Mouse (Mus musculus) gastrocnemius, postnatal 14 days (tissue): ENCODE data around the gene Cdh8. TPM values are rescaled to one million over a fixed set of nuclear protein-coding genes. Genes with fewer than 3 reads are reported as not detected.

Source experiments
- DNase-seq: peaks from one replicate; pipeline ENCODE4 v3.0.0; 2021; ENCODE audit warnings: mixed read lengths
- intact Hi-C: fragments of 180-260 bp; cut with DNase I; formaldehyde crosslinking; loops from one replicate; pipeline ENCODE4 v1.15.1; 2025; ENCODE audit warnings: low total_unique reads
- long read RNA-seq, 2 experiments: library from polyadenylated mRNA; stranded (forward); transcript quantifications; one replicate each; pipeline ENCODE4 v2.0.0; 2021
- total RNA-seq, 2 experiments: library from RNA; stranded (reverse); gene quantifications; 2 replicates each; pipeline ENCODE4 v1.2.3; 2021

The Cdh8 gene
- total RNA-seq: under 1 TPM; 0.08 to 0.24 TPM
- long read RNA-seq, experiment 1: 0 reads
- long read RNA-seq, experiment 2: 0 reads

DNA sequence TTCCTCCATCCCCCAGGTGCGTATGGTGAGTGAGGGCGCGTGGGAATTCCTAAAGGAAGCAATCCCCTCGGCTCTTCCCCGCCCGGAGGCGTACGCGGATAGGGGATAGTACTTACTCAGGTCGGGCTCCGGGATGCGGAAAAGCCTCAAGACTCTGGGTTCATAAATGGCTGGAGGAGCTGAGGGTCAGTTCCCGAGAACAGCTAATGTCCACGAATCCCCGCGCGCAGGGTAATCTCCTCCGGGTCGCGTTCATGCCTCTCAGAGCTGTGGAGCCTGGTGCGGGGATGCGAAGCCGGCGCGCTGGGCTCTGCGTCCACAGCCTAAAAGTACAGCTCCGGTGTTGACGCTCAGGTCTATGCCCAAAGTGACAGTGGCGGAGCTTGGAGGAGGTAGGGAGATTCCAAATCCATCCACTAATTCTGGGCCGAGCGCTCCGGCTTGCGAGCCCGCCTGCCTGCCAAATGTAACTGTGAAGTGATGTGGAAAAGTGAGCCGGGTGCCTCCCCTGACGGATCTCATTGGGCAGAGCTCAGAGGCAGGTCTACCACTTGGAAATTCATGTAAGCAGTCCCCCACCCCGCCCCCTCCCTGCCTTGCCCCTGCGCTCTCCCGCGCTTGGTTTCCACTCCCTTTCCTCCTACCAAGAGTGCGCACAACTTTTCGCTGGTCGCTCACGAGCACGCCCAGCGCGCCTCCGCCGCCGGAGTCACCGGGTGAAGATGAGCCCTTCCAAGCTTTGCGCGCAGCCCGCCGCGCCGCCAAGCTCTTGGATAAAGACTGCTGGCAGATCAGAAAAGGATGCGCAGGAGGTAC lies at the start of gene Cdh8:
Cdh8 (minus strand) TSS at position 506 of the 816 bp plus-strand sequence.
- DNase-seq: no peak
- intact Hi-C loops: no loop called here

GRCm38 (mm10) chr8:99446506-99446905 lies 30.2 kb upstream of the Cdh8 start:
- DNase-seq: no peak
- intact Hi-C loops: no loop called here

- intact Hi-C loops: no loop called here
- DNase-seq: no peak
Observed at GRCm38 (mm10) chr8:99425901-99426300, 9.6 kb upstream of the Cdh8 start.

DNA sequence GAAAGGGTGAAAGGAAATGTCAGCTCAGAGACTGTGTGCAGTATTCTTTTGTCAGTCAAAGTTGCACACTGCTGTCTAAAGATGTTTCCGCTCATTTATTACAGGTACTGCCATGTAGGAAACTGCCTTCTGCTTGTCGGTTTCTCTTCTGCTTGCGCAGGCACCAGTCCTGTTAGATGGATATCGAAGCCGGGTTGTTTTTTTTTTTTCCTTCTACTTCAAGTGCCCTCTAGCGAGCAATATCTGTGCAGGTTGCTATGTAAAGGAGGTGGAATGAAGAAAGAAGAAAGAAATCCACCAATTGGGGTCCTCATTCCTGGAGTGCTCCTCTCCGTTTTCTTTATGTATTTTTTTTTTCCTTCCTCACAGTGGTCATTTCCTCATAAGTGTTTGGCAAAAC lies 5.2 kb upstream of the Cdh8 start:
- intact Hi-C loops: no loop called here
- no peak for DNase-seq

GRCm38 (mm10) chr8:99419726-99420125 lies 3.5 kb upstream of the Cdh8 start:
- DNase-seq: no peak
- intact Hi-C loops: no loop called here

DNA sequence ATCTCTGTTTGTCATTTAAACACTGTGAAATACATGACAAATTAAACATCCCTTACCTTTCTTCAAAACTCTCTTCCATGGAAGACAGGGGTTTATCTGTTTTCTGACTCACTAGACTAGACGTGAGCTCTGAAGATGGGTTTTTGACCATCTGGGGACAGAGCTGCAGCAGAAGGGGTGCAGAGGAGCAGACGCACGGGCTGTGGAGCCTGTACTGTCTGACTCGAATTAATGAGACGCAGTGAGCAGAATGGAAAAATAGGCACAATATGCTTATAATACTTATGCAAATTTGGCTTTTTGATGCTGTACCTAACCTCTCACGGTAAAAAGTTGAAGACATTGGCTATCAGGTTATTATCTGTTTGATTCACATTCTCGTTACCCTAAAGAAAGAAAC lies 1.2 kb upstream of the Cdh8 start:
- intact Hi-C loops: no loop called here
- no peak for DNase-seq

- intact Hi-C loops: no loop called here
- DNase-seq: no peak
Observed at GRCm38 (mm10) chr8:99415076-99415965, 950 bp downstream of the Cdh8 start.

- intact Hi-C loops: no loop called here
- no peak for DNase-seq
Observed at GRCm38 (mm10) chr8:99414483-99414921, 1.8 kb downstream of the Cdh8 start.

GRCm38 (mm10) chr8:99413877-99414482 lies 2.3 kb downstream of the Cdh8 start:
- no peak for DNase-seq
- intact Hi-C loops: no loop called here

DNA sequence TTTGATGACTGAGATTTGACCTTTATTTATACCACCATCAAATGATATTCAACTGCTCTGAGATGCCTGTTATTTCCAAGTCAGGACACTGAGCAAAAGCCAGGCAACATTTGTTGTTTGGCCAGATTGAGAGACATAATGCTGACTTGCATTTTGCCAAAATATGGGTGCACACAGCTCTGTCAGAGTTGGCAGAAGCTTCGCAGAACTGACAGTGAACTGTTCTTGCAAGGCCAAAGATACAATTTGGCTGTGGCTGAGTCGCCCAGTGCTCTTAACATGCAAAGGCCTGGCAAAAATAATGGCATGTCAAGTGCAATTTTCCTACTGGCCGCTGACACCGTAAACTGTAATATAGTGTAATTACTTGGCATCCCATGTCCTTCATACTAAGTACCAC lies 22.4 kb downstream of the Cdh8 start:
- intact Hi-C loops: no loop called here

DNA sequence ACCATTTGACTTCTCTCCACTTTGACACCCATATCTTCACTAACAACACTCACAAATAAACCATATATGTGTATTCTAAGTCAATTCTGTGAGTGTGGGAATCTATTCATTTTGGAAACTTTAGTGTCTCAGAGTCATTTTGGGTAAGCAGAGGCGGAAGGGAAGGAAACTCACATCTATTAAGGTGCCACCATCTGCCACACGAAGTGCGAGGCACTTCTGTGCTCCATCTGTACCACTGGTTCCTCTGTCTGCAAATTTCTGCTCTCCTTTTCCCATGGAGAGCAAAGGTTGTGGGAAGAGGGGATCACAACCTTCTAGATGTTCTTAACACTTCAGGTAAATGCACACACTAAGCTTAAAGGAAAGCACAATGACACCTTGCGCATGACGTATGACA lies 46.2 kb downstream of the Cdh8 start:
- intact Hi-C loops: no loop called here
- DNase-seq: no peak

More for the DNA sequence above, 22.4 kb downstream of the Cdh8 start:
- DNase-seq: no peak

DNA sequence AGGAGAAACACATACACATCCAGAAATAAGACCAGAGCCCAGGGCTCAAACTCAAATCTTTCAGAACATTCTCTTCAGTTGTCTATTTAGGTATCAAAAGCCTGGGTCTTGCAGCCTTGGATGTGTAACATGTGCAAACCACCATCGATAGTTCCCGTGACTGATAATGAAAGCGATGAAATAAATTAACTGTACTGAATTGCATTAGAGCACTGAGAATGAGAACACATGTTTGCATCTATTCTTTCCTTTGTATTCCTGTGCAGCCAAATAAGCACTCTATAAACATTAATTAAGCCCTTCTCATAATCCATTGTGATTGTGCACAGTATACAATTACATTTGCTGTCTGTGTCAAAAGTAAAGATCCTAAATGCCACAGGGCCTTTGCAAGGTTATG lies 47.1 kb downstream of the Cdh8 start:
- intact Hi-C loops: no loop called here
- DNase-seq: no peak

GRCm38 (mm10) chr8:99368449-99368848 lies 47.8 kb downstream of the Cdh8 start:
- intact Hi-C loops: no loop called here
- no peak for DNase-seq

GRCm38 (mm10) chr8:99353923-99354322 lies 62.3 kb downstream of the Cdh8 start:
- DNase-seq: no peak
- intact Hi-C loops: no loop called here

DNA sequence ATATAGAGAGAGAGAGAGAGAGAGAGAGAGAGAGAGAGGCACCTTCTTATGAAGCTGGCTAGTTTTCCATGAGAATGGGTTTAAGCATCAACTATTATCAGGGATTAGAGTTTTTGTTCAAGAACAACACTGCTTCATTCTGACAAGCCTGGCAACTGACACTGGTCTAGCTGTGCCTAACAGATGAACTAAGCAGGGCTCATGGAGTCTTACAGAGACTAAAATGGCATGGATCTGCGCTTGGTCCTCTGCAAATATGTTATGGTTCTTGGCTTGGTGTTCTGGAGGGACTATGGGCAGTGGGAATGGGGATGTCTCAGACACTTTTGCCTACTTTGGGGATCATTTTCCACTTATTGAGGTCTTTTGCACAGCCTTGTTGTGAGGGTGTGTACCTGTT lies 63.0 kb downstream of the Cdh8 start:
- DNase-seq: no peak
- intact Hi-C loops: no loop called here

- no peak for DNase-seq
- intact Hi-C loops: no loop called here
Observed at GRCm38 (mm10) chr8:99349456-99349855, 66.8 kb downstream of the Cdh8 start.

DNA sequence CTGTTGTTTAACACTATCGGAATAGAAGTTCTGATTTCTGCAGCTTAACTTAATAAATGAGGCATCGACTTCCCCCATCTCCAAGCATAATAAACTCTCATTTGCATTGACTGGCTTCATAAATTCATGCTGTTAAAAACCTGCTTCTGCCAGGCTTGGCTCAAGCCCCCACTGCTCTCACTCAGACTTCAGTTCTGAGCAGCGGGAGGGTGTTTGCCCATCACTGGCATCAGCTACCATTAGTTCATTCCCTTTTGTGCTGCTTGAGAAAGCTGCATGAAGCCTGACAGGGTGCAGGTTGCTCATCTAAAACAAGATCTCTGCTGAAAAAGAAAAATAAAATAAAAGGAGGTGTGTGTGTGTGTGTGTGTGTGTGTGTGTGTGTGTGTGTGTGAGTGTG lies 67.7 kb downstream of the Cdh8 start:
- intact Hi-C loops: no loop called here
- DNase-seq: no peak

DNA sequence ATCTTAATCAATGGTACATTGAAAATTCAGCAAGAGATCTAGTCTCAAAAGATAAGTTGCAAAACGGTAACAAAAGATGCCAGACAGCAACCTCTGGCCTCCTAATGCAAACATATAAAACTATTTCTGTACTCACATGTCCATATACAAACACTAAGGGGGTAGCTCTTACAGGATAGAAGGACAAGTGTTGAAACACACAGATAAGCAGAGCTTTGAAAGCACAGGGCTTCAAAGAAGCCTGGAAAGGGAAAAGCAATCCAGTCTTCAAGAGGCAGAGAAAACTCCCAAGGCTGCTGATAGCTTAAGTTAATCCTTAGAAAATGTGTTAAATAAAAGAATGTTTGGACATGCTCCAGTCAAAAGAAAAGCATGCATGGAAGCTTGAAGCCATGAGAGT lies 77.0 kb downstream of the Cdh8 start:
- intact Hi-C loops: no loop called here
- DNase-seq: no peak

DNA sequence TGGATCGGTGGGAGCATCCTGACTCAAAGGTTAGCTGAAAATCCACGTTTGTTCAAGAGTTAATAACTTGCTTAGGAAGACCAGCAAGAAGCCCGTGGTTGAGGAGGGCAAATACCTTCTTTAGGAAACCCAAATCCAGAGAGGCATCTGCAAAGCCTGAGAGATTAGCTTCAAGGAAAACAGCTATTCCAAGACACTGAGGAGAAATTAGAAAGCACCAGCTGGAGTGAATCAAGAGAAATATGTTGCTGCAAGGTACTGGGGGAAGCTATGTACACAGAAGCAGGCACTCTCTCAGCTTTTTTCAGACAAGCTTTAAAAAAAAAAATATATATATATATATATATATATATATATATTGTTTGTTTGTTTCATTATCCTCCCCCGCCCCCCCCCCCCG lies 88.7 kb downstream of the Cdh8 start:
- no peak for DNase-seq
- intact Hi-C loops: no loop called here

DNA sequence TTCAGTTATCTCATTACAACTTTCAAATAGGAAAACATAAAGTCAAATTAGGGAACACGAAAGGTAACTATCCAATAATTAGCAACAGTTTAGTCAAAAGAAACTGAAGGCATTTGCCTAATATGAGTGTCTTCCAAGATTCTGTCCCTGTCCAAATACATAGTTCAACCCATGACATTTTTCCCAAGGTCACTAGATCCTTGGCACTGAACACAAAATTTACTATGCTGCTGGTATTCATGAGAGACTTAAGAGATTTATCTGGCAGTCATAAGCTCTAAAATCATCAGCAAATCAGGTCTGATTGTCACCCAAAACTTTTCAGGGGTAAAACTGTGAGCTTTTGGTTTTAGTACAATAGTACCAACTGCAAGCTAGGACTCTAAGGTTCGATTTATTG lies 101.7 kb downstream of the Cdh8 start:
- no peak for DNase-seq
- intact Hi-C loops: no loop called here
